Mouse (Mus musculus) limb, embryonic 15.5 days (tissue): ENCODE data around the gene Gm4498. TPM values are rescaled to one million over a fixed set of nuclear protein-coding genes. Genes with fewer than 3 reads are reported as not detected.
"Not testable (repeated sequence)": the region's sequence is repeated elsewhere in the genome, so short reads cannot be mapped to it uniquely, and the experiment has no call there.

Experiments used
- ATAC-seq: fragments of 200-750 bp; cut with Nextera tagmentation; 2 replicates; pipeline ENCODE4 v1.8.0; 2017; ENCODE audit warnings: low read depth, moderate TSS enrichment; ENCODE audit not compliant: insufficient number of reproducible peaks, low FRiP score, low TSS enrichment
- H3K27ac ChIP-seq: fragments of 300-500 bp; sonication (generic); 2 replicates; pipeline ENCODE4 v1.5.1; 2015; ENCODE audit warnings: moderate library complexity, mild to moderate bottlenecking, inconsistent platforms
- H3K27me3 ChIP-seq: fragments of 300-500 bp; sonication (generic); 2 replicates; pipeline ENCODE4 v1.6.1; 2015; ENCODE audit warnings: inconsistent platforms
- H3K36me3 ChIP-seq: fragments of 300-500 bp; sonication (generic); 2 replicates; pipeline ENCODE4 v1.6.1; 2015; ENCODE audit warnings: inconsistent platforms
- H3K4me1 ChIP-seq: fragments of 300-500 bp; sonication (generic); 2 replicates; pipeline ENCODE4 v1.6.1; 2015; ENCODE audit warnings: inconsistent platforms
- H3K4me2 ChIP-seq: fragments of 300-500 bp; sonication (generic); 2 replicates; pipeline ENCODE4 v1.6.1; 2015; ENCODE audit warnings: mild to moderate bottlenecking, inconsistent platforms
- H3K4me3 ChIP-seq: fragments of 300-500 bp; sonication (generic); 2 replicates; pipeline ENCODE4 v1.5.1; 2015; ENCODE audit warnings: mild to moderate bottlenecking, inconsistent platforms
- H3K9ac ChIP-seq: fragments of 300-500 bp; sonication (generic); 2 replicates; pipeline ENCODE4 v1.6.1; 2015; ENCODE audit warnings: inconsistent platforms
- H3K9me3 ChIP-seq: fragments of 300-500 bp; sonication (generic); 2 replicates; pipeline ENCODE4 v1.6.1; 2016; ENCODE audit warnings: inconsistent platforms
- WGBS: fragments of 180-500 bp; shearing (Covaris S2); methylation state at CpG from one replicate; pipeline ENCODE4 v1.1.7; 2015; 5-methylcytosine and 5-hydroxymethylcytosine counted together
- polyA plus RNA-seq: library from polyadenylated mRNA; unstranded; fragments of >200 nt; fragmentation: Nextera tagmentation; extraction: Ambion mirVana; gene quantifications from 2 replicates; pipeline ENCODE4 v1.2.1, GENCODE M21; 2015

Gm4498 gene
- polyA plus RNA-seq, result not detected in 2 replicates

DNA sequence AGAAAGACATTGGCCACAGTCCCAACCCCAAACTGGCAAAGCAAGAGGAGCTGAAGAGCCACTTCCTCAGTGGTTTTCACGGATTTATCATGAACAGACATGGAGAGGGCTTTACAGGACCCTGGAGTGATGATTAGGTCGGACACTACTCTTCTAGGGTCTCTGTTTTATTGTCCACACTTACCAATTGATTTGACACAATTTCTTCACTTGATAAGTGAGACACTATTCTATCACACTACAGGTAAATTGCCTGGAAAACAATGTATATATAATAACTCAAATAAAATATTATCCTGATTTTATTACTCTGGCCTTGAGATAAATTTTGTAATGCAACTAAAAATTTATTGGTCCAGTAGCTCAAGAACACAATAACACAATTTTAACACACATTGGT lies at the start of gene Gm4498:
Gene Gm4498, minus strand, starts transcription at position 101 of the 400 bp plus-strand sequence.
- H3K27me3 ChIP-seq, ATAC-seq, H3K4me1 ChIP-seq, H3K36me3 ChIP-seq, H3K27ac ChIP-seq, H3K9me3 ChIP-seq, H3K9ac ChIP-seq, H3K4me2 ChIP-seq, H3K4me3 ChIP-seq: not testable (repeated sequence)
- no CpG with 5 or more reads among the region's 2 CpGs for WGBS

DNA sequence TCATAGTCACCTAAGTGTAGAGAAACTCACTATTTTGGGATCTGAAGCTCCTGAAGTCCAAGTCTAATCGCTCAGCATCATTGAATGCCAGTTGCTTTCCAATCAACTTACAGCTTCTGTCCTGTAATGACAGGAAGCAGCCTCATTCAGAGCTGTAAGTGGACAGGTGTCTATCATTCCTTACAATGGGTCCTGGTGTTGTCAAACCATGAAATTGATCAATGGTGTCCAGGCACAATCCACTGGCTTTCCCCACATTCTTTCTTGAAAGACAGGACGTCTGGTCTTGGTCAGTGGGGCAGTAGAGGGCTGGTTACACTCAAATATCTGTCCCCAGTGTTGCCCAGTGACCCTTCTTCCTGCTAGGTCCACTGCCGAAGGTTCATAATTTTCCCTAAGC lies 29.1 kb upstream of the Gm4498 start, which contains the start of gene Gm5890:
Gene Gm5890, minus strand, starts transcription at position 101 of the 400 bp plus-strand sequence.
- H3K27ac ChIP-seq, H3K4me2 ChIP-seq, H3K27me3 ChIP-seq, H3K4me1 ChIP-seq, H3K9ac ChIP-seq, ATAC-seq, H3K36me3 ChIP-seq, H3K9me3 ChIP-seq, H3K4me3 ChIP-seq: not testable (repeated sequence)
- no CpG with 5 or more reads among the region's 3 CpGs for WGBS

DNA sequence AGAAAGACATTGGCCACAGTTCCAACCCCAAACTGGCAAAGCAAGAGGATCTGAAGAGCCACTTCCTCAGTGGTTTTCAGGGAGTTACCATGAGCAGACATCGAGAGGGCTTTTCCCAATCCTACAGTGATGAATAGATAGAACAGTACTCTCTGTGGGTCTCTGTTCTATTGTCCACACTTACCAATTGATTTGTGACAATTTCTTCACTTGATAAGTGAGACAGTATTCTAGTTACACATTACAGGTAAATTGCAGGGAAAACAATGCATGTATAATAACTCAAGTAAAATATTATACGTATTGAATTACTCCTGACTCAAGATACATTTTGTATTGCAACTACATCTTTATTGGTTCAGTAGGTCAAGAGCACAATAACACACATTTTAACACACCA lies 28.1 kb downstream of the Gm4498 start, which contains the start of gene Gm6164:
Gene Gm6164, minus strand, starts transcription at position 101 of the 400 bp plus-strand sequence.
- H3K4me1 ChIP-seq, H3K9ac ChIP-seq, H3K27me3 ChIP-seq, H3K4me3 ChIP-seq, H3K4me2 ChIP-seq, H3K27ac ChIP-seq, H3K36me3 ChIP-seq, ATAC-seq, H3K9me3 ChIP-seq: not testable (repeated sequence)
- no CpG with 5 or more reads among the region's 2 CpGs for WGBS

DNA sequence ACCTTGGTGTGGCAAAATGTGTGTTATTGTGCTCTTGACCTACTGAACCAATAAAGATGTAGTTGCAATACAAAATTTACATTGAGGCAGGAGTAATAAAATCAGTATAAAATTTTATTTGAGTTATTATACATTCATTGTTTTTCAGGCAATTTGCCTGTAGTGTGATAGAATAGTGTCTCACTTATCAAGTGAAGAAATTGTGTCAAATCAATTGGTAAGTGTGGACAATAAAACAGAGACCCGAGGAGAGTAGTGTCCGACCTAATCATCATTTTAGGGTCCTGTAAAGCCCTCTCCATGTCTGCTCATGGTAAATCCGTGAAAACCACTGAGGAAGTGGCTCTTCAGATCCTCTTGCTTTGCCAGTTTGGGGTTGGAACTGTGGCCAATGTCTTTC lies 40.2 kb downstream of the Gm4498 start, which contains the start of gene Vmn1r95:
Gene Vmn1r95, plus strand, starts transcription at position 301 of the 400 bp plus-strand sequence.
- not testable (repeated sequence) for ATAC-seq, H3K36me3 ChIP-seq, H3K27ac ChIP-seq, H3K4me2 ChIP-seq, H3K27me3 ChIP-seq, H3K4me1 ChIP-seq, H3K4me3 ChIP-seq, H3K9ac ChIP-seq, H3K9me3 ChIP-seq
- no CpG with 5 or more reads among the region's 3 CpGs for WGBS

Other genes starting within 250 kb of the Gm4498 start
- gene Nlrp9b, start 242.4 kb downstream of the Gm4498 start, polyA plus RNA-seq, result not detected in 2 replicates
- not detected in 2 replicates for gene Vmn1r91, start 134.1 kb downstream of the Gm4498 start, polyA plus RNA-seq
- not detected in 2 replicates for gene Gm16442, start 111.2 kb downstream of the Gm4498 start, polyA plus RNA-seq
- gene Vmn1r93, start 94.7 kb downstream of the Gm4498 start, polyA plus RNA-seq, result not detected in 2 replicates
- gene Vmn1r94, start 65.5 kb downstream of the Gm4498 start, polyA plus RNA-seq, result not detected in 2 replicates
- not detected in 2 replicates for gene Vmn1r95, start 40.1 kb downstream of the Gm4498 start, polyA plus RNA-seq
- not detected in 2 replicates for gene Gm6164, start 28.2 kb downstream of the Gm4498 start, polyA plus RNA-seq
- gene Gm5890, start 29.0 kb upstream of the Gm4498 start, polyA plus RNA-seq, result not detected in 2 replicates
- not detected in 2 replicates for gene Gm4133, start 100.2 kb upstream of the Gm4498 start, polyA plus RNA-seq
- not detected in 2 replicates for gene Gm5728, start 141.6 kb upstream of the Gm4498 start, polyA plus RNA-seq
- not detected in 2 replicates for gene Vmn1r100, start 184.1 kb upstream of the Gm4498 start, polyA plus RNA-seq
- gene Vmn1r101, start 208.8 kb upstream of the Gm4498 start, polyA plus RNA-seq, result not detected in 2 replicates
- not detected in 2 replicates for gene Gm10670, start 241.1 kb upstream of the Gm4498 start, polyA plus RNA-seq